Mouse (Mus musculus) right cerebral cortex, postnatal 25 days (tissue): ENCODE data around the gene Homez.

Source experiments
- DNase-seq: peaks from one replicate; pipeline ENCODE4 v3.0.0; 2022

Gene Homez

GRCm38 (mm10) chr14:54870861-54871260, at the start of gene Homez:
TSS of gene Homez (minus strand) at chr14:54870961.
- no peak for DNase-seq

GRCm38 (mm10) chr14:54920076-54920685, 49.4 kb upstream of the Homez start:
- DNase-seq = no peak

GRCm38 (mm10) chr14:54913343-54913742, 42.6 kb upstream of the Homez start:
- no peak for DNase-seq

GRCm38 (mm10) chr14:54912886-54913285, 42.1 kb upstream of the Homez start, which contains the start of gene Slc22a17:
TSS of gene Slc22a17 (minus strand) at chr14:54913132.
- DNase-seq = peak; percentile 84

- DNase-seq = peak; percentile 40
Observed at GRCm38 (mm10) chr14:54912109-54912850, 41.5 kb upstream of the Homez start.

- DNase-seq = no peak
Observed at GRCm38 (mm10) chr14:54908682-54909081, 37.9 kb upstream of the Homez start.

- no peak for DNase-seq
Observed at GRCm38 (mm10) chr14:54903641-54904040, 32.9 kb upstream of the Homez start.

- DNase-seq = peak; percentile 53
Observed at GRCm38 (mm10) chr14:54900383-54900782, 29.6 kb upstream of the Homez start.

- no peak for DNase-seq
Observed at GRCm38 (mm10) chr14:54897445-54897844, 26.7 kb upstream of the Homez start.

- no peak for DNase-seq
Observed at GRCm38 (mm10) chr14:54894296-54895151, 23.8 kb upstream of the Homez start.

GRCm38 (mm10) chr14:54893651-54894181, 23.0 kb upstream of the Homez start:
- peak; percentile 99 for DNase-seq

GRCm38 (mm10) chr14:54892200-54892599, 21.4 kb upstream of the Homez start, which contains the start of gene Pabpn1:
TSS of gene Pabpn1 (plus strand) at chr14:54892500.
- no peak for DNase-seq

- no peak for DNase-seq
Observed at GRCm38 (mm10) chr14:54885309-54885708, 14.5 kb upstream of the Homez start.

- DNase-seq = no peak
Observed at GRCm38 (mm10) chr14:54884022-54884712, 13.4 kb upstream of the Homez start.

- DNase-seq = peak; percentile 70
Observed at GRCm38 (mm10) chr14:54883154-54884021, 12.6 kb upstream of the Homez start, which contains the start of the genes Bcl2l2 and Gm20521. TSS of gene Bcl2l2 (plus strand) at chr14:54883377. TSS of gene Gm20521 (plus strand) at chr14:54883441.

- DNase-seq = peak; percentile 79
Observed at GRCm38 (mm10) chr14:54877048-54877715, 6.4 kb upstream of the Homez start, which contains the start of gene Ppp1r3e. TSS of gene Ppp1r3e (minus strand) at chr14:54877550.

GRCm38 (mm10) chr14:54876539-54877047, 5.8 kb upstream of the Homez start:
- DNase-seq = peak; percentile 94

GRCm38 (mm10) chr14:54875844-54876538, 5.2 kb upstream of the Homez start:
- no peak for DNase-seq

GRCm38 (mm10) chr14:54874165-54874564, 3.4 kb upstream of the Homez start:
- no peak for DNase-seq

- DNase-seq = no peak
Observed at GRCm38 (mm10) chr14:54868026-54868425, 2.7 kb downstream of the Homez start.
